Mouse (Mus musculus) spleen, adult 2 months (tissue): ENCODE measurements around the gene Mfsd9.

Experiments used
- CTCF ChIP-seq: fragments of 200-500 bp; IDR thresholded peaks from 2 replicates; pipeline ENCODE4 v1.5.1; 2011; ENCODE audit warnings: mild to moderate bottlenecking, inconsistent platforms; ENCODE audit not compliant: insufficient read depth, insufficient read length, insufficient replicate concordance; ENCODE audit errors: extremely low read depth
- POLR2A ChIP-seq: fragments of 200-500 bp; IDR thresholded peaks from 2 replicates; pipeline ENCODE4 v1.6.1; 2011; ENCODE audit warnings: low read depth, low read length, inconsistent platforms

DNA sequence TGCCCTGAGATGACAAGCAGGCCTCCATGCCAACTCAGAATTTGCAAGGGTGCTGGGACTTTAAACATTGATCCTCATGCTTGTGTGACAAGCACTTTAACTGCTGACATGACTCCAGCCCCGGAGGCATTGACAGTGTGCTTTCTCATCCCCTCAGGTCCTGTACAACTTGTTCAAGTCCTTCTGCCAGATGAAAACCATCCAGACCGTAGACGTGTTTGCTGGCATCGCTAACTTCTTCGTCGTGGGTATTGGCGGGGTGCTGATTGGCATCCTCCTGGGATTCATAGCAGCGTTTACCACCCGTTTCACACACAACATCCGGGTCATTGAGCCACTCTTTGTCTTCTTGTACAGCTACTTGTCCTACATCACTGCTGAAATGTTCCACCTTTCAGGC is 64.4 kb downstream of the Mfsd9 start:
- TF ChIP-seq CTCF (no peak), POLR2A (no peak)
